Mouse (Mus musculus): ENCODE results near the gene Abcc4.
"Not testable (repeated sequence)": the region's sequence is repeated elsewhere in the genome, so short reads cannot be mapped to it uniquely, and the experiment has no call there.

The Abcc4 gene

GRCm38 (mm10) chr14:118579013-118579728 is 126.8 kb downstream of the Abcc4 start:
- DNase-seq (ENCODE audit: low spot score): no peak

GRCm38 (mm10) chr14:118577895-118578294 is 128.1 kb downstream of the Abcc4 start:
- DNase-seq (ENCODE audit: low spot score): no peak

GRCm38 (mm10) chr14:118572688-118573245 is 133.3 kb downstream of the Abcc4 start:
- DNase-seq (ENCODE audit: low spot score): no peak

- DNase-seq (ENCODE audit: low spot score): no peak
Observed at GRCm38 (mm10) chr14:118569586-118569985, 136.4 kb downstream of the Abcc4 start.

GRCm38 (mm10) chr14:118568116-118568673 is 137.8 kb downstream of the Abcc4 start:
- DNase-seq (ENCODE audit: low spot score): no peak

- no peak for DNase-seq (ENCODE audit: low spot score)
Observed at GRCm38 (mm10) chr14:118566809-118567208, 139.2 kb downstream of the Abcc4 start.

- DNase-seq (ENCODE audit: low spot score): no peak
Observed at GRCm38 (mm10) chr14:118566214-118566688, 139.8 kb downstream of the Abcc4 start.

GRCm38 (mm10) chr14:118565696-118566095 is 140.3 kb downstream of the Abcc4 start:
- no peak for DNase-seq (ENCODE audit: low spot score)

GRCm38 (mm10) chr14:118563570-118563969 is 142.4 kb downstream of the Abcc4 start:
- no peak for DNase-seq (ENCODE audit: low spot score)

- DNase-seq (ENCODE audit: low spot score): no peak
Observed at GRCm38 (mm10) chr14:118552901-118553475, 153.0 kb downstream of the Abcc4 start.

GRCm38 (mm10) chr14:118552390-118552789 is 153.6 kb downstream of the Abcc4 start:
- DNase-seq (ENCODE audit: low spot score): no peak

- DNase-seq (ENCODE audit: low spot score): no peak
Observed at GRCm38 (mm10) chr14:118551725-118552285, 154.2 kb downstream of the Abcc4 start.

GRCm38 (mm10) chr14:118551061-118551724 is 154.8 kb downstream of the Abcc4 start:
- no peak for DNase-seq (ENCODE audit: low spot score)

- DNase-seq (ENCODE audit: low spot score): no peak
Observed at GRCm38 (mm10) chr14:118544493-118544892, 161.5 kb downstream of the Abcc4 start.

GRCm38 (mm10) chr14:118542947-118543346 is 163.1 kb downstream of the Abcc4 start:
- DNase-seq (ENCODE audit: low spot score): no peak

GRCm38 (mm10) chr14:118531539-118531938 is 174.5 kb downstream of the Abcc4 start:
- no peak for DNase-seq (ENCODE audit: low spot score)

- DNase-seq (ENCODE audit: low spot score): no peak
Observed at GRCm38 (mm10) chr14:118514280-118515031, 191.6 kb downstream of the Abcc4 start.

GRCm38 (mm10) chr14:118511715-118512114 is 194.3 kb downstream of the Abcc4 start:
- not testable (repeated sequence) for DNase-seq (ENCODE audit: low spot score)

- no peak for DNase-seq (ENCODE audit: low spot score)
Observed at GRCm38 (mm10) chr14:118510793-118511192, 195.2 kb downstream of the Abcc4 start.

GRCm38 (mm10) chr14:118510216-118510615 is 195.8 kb downstream of the Abcc4 start:
- DNase-seq (ENCODE audit: low spot score): no peak

- DNase-seq (ENCODE audit: low spot score): no peak
Observed at GRCm38 (mm10) chr14:118507829-118508228, 198.2 kb downstream of the Abcc4 start.

Data from ovary, postnatal 10 days (tissue).